Mouse (Mus musculus): ENCODE results near the gene Rec114.

Gene Rec114

GRCm38 (mm10) chr9:58710642-58711041 is 33.1 kb downstream of the Rec114 start:
- DNase-seq: no peak

DNA sequence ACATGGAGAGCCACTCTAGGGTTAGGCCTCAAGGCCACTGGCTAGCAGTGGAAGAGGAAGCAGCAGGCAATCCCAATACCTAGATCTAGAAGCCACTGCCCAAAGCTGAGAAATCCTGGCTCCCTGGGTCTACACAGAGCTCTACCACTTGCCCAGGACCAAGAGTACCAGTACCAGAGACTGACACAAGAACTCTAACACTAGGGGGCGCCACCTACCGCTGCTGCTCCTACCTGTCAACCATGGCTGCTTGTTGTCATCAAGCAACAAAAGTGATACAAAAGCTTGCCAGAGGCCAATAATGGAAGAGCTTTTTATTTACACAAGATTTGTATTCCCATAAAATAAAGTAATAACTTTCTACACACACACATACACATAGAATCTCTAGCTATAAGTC is 33.8 kb downstream of the Rec114 start:
- DNase-seq: peak; percentile 49

DNA sequence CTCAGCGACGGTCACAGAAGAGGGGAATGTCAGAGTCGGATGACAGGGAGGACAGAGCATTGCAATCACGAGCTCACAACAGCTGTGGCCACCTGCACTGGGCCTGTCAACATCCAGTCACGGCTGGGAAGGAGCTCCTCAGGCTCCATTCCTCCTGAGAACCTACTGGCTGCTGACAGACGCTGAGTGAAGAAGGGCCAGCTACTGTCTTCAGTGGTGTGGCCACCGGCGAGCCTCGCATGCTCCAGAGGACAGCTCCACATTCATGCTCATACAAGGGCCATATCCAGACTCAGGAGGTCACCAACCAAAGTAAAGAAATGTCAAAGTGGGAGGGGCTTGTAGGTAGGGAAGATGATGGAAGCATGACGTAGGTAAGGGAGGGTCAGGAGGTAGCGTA is 36.0 kb downstream of the Rec114 start:
- no peak for DNase-seq

DNA sequence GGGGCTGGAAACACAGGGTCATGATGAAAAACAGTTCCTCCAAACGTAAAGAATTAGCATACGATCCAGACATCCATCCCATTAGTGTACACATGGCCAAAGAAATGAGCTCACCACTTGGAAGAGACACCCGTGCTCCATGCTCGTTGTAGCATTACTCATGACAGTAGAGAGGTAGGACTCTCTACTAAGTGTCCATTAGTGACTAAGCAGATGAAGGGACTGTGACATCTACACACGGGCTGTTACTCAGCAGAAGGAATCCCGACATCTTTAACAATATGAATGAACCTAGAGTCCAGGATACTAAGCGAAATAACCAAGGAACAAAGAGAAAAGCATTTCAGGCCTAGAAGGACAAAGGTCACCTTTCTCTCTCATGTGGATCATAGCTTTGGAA is 37.7 kb downstream of the Rec114 start:
- DNase-seq: no peak

DNA sequence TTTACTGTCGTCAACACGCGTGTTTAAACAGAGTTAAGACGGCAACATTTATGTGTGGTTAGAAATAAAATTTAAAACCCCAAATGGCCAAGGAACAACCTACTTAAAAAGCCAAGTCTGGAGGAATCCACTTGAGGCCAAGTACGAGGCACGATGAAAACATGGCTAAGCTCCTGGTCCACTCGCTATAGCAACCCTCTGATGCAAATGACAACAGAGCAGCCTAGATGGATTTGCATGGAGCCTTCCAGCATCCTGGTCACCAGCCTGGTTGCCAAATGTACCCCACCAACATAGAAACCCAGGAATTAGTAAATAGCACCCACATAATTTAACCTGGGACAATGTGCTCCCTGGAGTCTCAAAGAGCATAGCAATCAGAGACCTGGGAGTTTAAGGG is 40.0 kb downstream of the Rec114 start:
- no peak for DNase-seq

GRCm38 (mm10) chr9:58701751-58702150 is 42.0 kb downstream of the Rec114 start:
- no peak for DNase-seq

DNA sequence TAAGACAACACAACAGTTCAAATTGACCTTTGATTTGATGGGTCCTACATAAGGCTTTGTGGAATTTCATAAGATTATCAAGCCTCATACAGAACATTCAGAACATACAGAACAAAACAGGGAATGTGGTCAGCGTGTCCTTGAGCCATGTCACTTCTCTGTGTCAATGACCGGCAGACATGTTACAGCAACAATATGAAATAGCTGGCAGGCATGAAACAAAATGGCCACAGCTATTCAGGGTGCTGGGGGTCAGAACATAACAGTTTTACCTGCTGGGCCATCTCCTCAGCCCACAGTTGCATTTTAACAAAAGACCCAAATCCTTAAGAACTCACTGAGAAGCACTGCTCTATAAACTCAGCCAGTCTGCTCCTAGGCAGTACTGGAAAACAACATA is 45.3 kb downstream of the Rec114 start:
- no peak for DNase-seq

GRCm38 (mm10) chr9:58691471-58691870 is 52.3 kb downstream of the Rec114 start:
- no peak for DNase-seq

DNA sequence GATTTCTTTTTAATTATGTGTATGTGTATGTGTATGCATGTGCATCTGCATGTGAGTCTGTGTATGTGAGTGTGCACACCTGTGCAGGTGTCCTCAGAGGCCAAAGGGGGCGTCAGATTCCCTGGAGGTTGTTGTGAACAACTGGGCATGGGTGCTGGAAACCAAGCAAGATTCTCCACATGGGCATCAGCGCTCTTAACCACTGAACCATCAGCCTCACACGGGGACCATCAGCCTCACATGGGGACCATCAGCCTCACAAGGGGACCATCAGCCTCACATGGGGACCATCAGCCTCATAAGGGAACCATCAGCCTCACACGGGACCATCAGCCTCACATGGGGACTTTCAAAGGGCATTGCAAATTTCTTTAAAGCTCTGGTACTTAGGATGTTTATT is 53.1 kb downstream of the Rec114 start:
- no peak for DNase-seq

GRCm38 (mm10) chr9:58688076-58688475 is 55.7 kb downstream of the Rec114 start:
- no peak for DNase-seq

GRCm38 (mm10) chr9:58685290-58685689 is 58.5 kb downstream of the Rec114 start:
- no peak for DNase-seq

GRCm38 (mm10) chr9:58683372-58683771 is 60.4 kb downstream of the Rec114 start:
- no peak for DNase-seq

DNA sequence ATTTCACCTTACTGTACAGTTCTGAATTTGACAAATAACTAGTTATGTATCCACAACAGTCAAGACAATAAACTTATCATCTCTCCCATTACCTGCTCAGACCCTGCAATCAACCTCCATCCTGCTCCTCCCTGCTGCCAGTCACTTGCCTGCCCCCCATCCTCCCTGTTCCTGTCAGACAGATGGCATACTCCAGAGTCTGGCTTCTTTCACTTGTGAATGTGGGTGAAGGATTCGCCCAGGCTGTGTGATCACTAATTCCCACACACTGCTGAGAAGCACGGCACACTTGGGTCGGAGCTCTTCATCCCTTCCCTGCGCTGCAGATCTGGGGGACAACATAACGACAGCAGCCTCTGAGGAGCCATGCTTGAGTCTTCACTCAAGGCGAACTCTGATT is 61.7 kb downstream of the Rec114 start:
- DNase-seq: no peak

DNA sequence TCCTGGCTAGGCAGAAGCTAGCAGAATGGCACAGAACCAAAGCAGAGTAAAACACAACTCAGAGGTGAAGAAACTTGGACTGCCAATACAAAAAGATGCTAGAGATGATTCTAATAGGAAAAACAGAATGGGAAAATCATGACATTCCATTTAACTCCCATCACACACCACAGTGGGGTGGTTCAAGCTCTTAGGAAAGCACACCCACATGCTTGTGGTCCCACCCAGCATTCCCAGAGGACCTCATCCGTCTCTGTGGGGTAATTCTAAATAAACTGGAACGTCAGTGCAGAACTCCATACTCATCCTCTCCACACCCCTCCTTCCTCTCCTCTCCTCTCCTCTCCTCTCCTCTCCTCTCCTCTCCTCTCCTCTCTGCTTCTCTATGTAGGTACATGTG is 62.4 kb downstream of the Rec114 start:
- DNase-seq: no peak

- DNase-seq: no peak
Measured at GRCm38 (mm10) chr9:58675371-58675770, 68.4 kb downstream of the Rec114 start.

GRCm38 (mm10) chr9:58674736-58675135 is 69.0 kb downstream of the Rec114 start:
- no peak for DNase-seq

GRCm38 (mm10) chr9:58672474-58672873 is 71.3 kb downstream of the Rec114 start:
- no peak for DNase-seq

DNA sequence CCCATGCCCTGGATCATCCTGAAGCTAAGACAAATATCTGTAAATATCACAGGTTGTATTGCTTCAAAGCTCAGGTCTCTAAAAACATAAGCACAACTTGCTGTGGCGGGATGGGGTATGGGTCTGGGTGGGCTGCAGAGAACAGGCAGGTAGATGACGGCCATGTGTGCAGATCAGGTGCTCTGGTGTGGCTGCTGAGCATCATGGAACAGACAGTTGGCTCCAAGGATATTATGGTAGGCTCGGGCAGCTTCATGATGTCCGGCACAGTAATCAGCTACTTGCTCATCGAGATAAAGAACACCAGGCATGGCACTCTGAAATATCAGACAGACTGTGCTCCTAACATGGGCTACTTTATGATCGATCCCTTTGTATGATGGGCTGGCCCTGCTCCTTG is 73.9 kb downstream of the Rec114 start:
- no peak for DNase-seq

DNA sequence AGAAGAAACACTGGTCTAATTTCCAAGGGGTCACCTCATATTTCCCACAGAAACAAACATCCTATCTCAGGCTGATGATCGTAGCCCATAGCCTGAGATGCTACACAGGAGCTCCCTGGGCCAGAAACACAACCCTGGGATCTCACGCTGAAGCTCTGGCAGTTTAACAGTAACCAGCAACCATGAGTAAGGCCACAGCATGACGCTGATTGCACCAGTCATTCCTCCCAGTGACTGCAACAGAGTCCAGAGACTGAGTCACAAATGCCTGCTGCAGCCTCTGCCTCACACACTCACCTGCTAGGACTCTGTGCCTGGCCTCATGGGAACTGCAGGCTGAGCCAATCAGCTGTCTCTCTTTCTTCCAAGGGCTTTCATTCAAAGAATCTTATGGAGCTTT is 74.7 kb downstream of the Rec114 start:
- DNase-seq: no peak

GRCm38 (mm10) chr9:58668171-58668570 is 75.6 kb downstream of the Rec114 start:
- no peak for DNase-seq

GRCm38 (mm10) chr9:58667244-58667643 is 76.5 kb downstream of the Rec114 start:
- no peak for DNase-seq

- no peak for DNase-seq
Measured at GRCm38 (mm10) chr9:58666191-58666590, 77.6 kb downstream of the Rec114 start.

DNA sequence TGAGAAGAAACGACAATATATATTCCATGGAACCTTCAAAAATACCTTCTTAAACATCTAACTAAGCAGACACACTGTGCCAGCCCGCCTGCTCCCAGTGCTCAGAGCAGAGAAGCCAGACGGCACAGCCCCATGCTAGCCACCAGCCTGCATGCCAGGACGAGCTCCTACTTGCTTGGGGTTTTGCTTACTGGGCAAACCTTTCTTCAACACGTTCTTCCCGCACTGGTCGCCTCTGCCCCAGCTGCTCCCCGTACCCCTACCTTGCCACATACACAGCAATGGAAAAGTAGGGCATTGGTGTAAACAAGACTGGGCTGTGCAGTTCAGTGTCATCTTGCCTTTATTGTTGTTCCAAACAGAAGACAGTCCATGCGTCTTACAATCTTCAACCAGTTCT is 78.3 kb downstream of the Rec114 start:
- no peak for DNase-seq

GRCm38 (mm10) chr9:58662791-58663190 is 81.0 kb downstream of the Rec114 start:
- DNase-seq: no peak

DNA sequence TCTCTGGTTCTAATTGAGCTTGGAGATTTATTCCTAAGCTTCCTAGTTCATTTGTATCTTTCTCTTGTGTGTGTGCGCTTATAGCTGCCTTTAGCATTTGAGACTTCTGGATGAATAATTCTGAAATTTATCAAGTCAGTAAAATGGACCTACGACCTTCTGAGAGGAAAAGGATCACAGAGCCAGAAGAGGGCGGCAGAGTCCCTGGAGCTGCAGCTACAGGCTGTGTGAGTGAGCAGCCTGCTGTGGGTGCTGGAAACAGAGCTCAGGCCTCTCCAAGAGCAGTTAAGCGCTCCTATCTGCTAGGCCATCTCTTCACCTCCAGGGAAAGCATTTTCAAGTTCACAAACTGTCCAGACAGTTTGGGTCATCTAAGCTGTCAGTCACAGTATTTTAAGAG is 81.8 kb downstream of the Rec114 start:
- no peak for DNase-seq

GRCm38 (mm10) chr9:58660673-58661072 is 83.1 kb downstream of the Rec114 start:
- DNase-seq: no peak
